Mouse (Mus musculus) limb, embryonic 15.5 days (tissue): ENCODE data around the gene Wfdc15b. TPM values are rescaled to one million over a fixed set of nuclear protein-coding genes. Genes with fewer than 3 reads are reported as not detected.
"Not testable (repeated sequence)": the region's sequence is repeated elsewhere in the genome, so short reads cannot be mapped to it uniquely, and the experiment has no call there.

Experiments
- ATAC-seq: fragments of 200-750 bp; cut with Nextera tagmentation; 2 replicates; pipeline ENCODE4 v1.8.0; 2017; ENCODE audit warnings: low read depth, moderate TSS enrichment; ENCODE audit not compliant: insufficient number of reproducible peaks, low FRiP score, low TSS enrichment
- H3K27ac ChIP-seq: fragments of 300-500 bp; sonication (generic); 2 replicates; pipeline ENCODE4 v1.5.1; 2015; ENCODE audit warnings: moderate library complexity, mild to moderate bottlenecking, inconsistent platforms
- H3K27me3 ChIP-seq: fragments of 300-500 bp; sonication (generic); 2 replicates; pipeline ENCODE4 v1.6.1; 2015; ENCODE audit warnings: inconsistent platforms
- H3K36me3 ChIP-seq: fragments of 300-500 bp; sonication (generic); 2 replicates; pipeline ENCODE4 v1.6.1; 2015; ENCODE audit warnings: inconsistent platforms
- H3K4me1 ChIP-seq: fragments of 300-500 bp; sonication (generic); 2 replicates; pipeline ENCODE4 v1.6.1; 2015; ENCODE audit warnings: inconsistent platforms
- H3K4me2 ChIP-seq: fragments of 300-500 bp; sonication (generic); 2 replicates; pipeline ENCODE4 v1.6.1; 2015; ENCODE audit warnings: mild to moderate bottlenecking, inconsistent platforms
- H3K4me3 ChIP-seq: fragments of 300-500 bp; sonication (generic); 2 replicates; pipeline ENCODE4 v1.5.1; 2015; ENCODE audit warnings: mild to moderate bottlenecking, inconsistent platforms
- H3K9ac ChIP-seq: fragments of 300-500 bp; sonication (generic); 2 replicates; pipeline ENCODE4 v1.6.1; 2015; ENCODE audit warnings: inconsistent platforms
- H3K9me3 ChIP-seq: fragments of 300-500 bp; sonication (generic); 2 replicates; pipeline ENCODE4 v1.6.1; 2016; ENCODE audit warnings: inconsistent platforms
- WGBS: fragments of 180-500 bp; shearing (Covaris S2); methylation state at CpG from one replicate; pipeline ENCODE4 v1.1.7; 2015; 5-methylcytosine and 5-hydroxymethylcytosine counted together
- polyA plus RNA-seq: library from polyadenylated mRNA; unstranded; fragments of >200 nt; fragmentation: Nextera tagmentation; extraction: Ambion mirVana; gene quantifications from 2 replicates; pipeline ENCODE4 v1.2.1, GENCODE M21; 2015

Wfdc15b gene
- polyA plus RNA-seq: not detected in 2 replicates

DNA sequence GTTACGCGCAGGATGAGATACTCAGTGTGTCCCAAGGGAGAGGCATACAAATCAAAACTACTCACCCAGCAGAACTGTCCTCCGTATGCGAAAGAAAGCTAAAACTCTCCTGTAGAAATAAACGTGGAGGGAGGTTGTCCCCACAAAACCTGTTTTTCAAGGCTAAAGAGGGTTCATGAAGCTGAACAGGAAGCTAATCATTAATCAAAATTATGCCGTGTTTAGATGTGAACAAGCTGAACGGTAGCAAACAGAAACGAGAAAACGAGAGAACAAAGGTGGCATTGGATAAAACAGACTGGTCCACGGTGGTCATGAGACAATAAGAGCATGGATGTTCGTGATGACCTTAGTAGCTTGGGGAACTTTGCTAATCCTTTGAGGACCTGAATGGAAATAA lies at the start of gene Wfdc15b:
Gene Wfdc15b (minus strand): TSS at position 139 of the 400 bp plus-strand sequence.
- no peaks in the 10 kb centered on the region for H3K36me3 ChIP-seq
- H3K27ac ChIP-seq: no peak within 1 kb of the TSS
- H3K4me3 ChIP-seq: no peak within 1 kb of the TSS
- H3K9ac ChIP-seq: no peak within 1 kb of the TSS
- no peaks in the 10 kb centered on the region for H3K27me3 ChIP-seq
- no peaks in the 10 kb centered on the region for H3K4me1 ChIP-seq
- ATAC-seq: no peak
- no peaks in the 10 kb centered on the region for H3K9me3 ChIP-seq
- 67% methylated on average over 11 of the region's 11 CpGs for WGBS
- H3K4me2 ChIP-seq: no peak within 1 kb of the TSS

DNA sequence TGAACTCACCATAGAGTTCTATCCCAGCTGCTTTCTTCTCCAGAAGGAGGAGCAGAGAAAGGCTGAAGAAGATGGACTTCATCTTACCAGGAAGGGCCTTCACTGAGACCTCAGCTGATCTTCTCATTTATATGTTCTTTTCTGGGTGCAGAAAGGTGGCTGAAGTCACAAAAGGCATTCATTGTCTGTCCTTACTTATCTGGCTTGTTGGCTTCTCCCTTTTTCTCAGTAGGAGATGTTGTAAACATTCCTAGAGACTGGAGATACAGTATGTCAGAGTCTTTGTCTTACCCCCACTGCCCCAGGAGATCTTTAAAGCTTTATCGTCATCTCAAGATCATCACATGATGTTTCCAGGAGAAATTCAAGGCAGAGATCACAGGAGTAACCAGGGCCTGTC lies 35.1 kb upstream of the Wfdc15b start, which contains the start of gene Svs3b:
Gene Svs3b (minus strand): TSS at position 101 of the 400 bp plus-strand sequence.
- H3K4me2 ChIP-seq, H3K27me3 ChIP-seq, H3K4me3 ChIP-seq, H3K9ac ChIP-seq, H3K9me3 ChIP-seq, ATAC-seq, H3K36me3 ChIP-seq, H3K27ac ChIP-seq, H3K4me1 ChIP-seq: not testable (repeated sequence)
- WGBS: 69% methylated on average over 1 of the region's 1 CpGs

DNA sequence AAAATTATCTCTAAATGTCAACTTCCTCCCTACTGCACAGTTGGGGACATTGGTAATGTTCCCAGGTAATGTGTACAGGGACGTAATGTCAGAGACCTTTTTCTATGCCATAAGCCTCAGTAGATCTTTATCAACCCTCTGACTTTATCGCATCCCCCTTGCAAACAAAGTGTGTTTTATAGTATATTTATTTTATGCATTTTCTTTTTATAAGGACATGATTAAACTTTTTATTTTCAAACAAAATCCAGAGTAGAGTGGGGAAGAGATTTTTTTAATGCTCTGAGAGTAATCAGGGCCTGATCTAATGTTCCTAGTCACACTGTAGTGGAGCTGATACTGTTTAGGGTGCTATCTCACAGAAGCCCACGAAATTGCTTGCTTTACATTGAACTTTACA lies 16.9 kb upstream of the Wfdc15b start, which contains the start of gene Svs2:
Gene Svs2 (minus strand): TSS at position 101 of the 400 bp plus-strand sequence.
- WGBS: 88% methylated on average over 3 of the region's 3 CpGs
- no peak within 1 kb of the TSS for H3K4me3 ChIP-seq
- ATAC-seq: no peak
- no peak within 1 kb of the TSS for H3K27ac ChIP-seq
- H3K36me3 ChIP-seq: no peaks in the 10 kb centered on the region
- no peaks in the 10 kb centered on the region for H3K4me1 ChIP-seq
- H3K4me2 ChIP-seq: no peak within 1 kb of the TSS
- H3K9ac ChIP-seq: no peak within 1 kb of the TSS
- H3K27me3 ChIP-seq: no peaks in the 10 kb centered on the region
- no peaks in the 10 kb centered on the region for H3K9me3 ChIP-seq

DNA sequence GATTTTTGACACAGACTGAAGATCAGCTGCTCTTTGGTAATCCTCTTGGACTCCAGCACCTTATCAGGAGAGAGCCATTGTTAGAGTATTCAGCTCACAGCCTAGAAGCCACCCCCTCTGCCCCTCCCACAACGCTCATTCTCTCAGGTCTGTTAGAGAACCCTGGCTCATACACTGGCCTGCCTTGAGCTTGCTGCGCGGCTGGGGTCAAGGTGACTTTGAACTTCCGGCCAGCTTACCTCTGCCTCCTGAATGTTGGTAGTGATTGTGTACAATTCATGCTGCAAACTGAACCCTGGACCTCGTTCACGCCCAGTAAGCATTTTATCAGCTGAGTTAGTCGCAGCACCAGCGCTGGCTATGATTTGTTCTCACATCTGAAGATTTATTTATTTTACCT lies 11.2 kb upstream of the Wfdc15b start:
- no peak overlapping the region for H3K4me3 ChIP-seq
- no peak overlapping the region for H3K9ac ChIP-seq
- WGBS: 83% methylated on average over 8 of the region's 8 CpGs
- no peaks in the 10 kb centered on the region for H3K27me3 ChIP-seq
- H3K4me1 ChIP-seq: no peaks in the 10 kb centered on the region
- no peak for ATAC-seq
- H3K9me3 ChIP-seq: no peaks in the 10 kb centered on the region
- H3K36me3 ChIP-seq: no peaks in the 10 kb centered on the region
- no peak overlapping the region for H3K4me2 ChIP-seq
- no peak overlapping the region for H3K27ac ChIP-seq

DNA sequence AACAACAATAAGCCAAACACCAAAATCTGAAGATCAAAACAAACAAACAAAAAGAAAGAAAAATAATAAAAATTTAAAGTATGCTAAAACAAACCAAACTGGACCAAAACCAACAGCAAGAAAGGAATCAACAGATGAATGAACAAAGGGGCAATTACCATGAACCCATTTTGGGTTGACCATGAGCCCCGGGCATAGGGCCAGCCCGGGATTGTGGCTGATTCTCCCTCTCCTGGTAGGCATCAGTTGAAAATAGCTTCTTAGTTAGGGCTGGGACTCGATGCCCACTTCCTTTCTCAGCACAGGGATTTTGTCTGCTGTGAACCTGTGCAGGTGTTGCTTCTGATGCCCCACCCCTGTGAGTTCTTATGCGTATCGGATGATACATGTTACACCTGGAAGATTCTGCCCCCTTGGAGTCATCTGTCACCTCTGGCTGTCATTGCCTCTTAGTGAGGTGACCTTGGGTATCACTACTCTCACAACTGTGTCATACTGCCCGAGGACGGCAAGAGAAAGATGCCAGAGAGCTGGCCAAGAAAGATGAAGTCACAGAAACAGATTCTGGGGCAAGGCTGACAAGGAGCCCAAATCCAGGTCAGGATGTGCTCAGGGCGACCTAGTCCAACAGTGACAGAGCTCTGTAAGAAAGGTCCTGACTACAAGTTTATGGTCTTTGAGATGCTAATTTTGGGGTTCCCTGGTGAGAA lies 7.1 kb upstream of the Wfdc15b start:
- no peaks in the 10 kb centered on the region for H3K9me3 ChIP-seq
- H3K9ac ChIP-seq: no peak overlapping the region
- no peaks in the 10 kb centered on the region for H3K36me3 ChIP-seq
- H3K27me3 ChIP-seq: no peaks in the 10 kb centered on the region
- ATAC-seq: no peak
- H3K4me2 ChIP-seq: no peak overlapping the region
- no peak overlapping the region for H3K4me3 ChIP-seq
- no peak overlapping the region for H3K27ac ChIP-seq
- no peaks in the 10 kb centered on the region for H3K4me1 ChIP-seq
- 85% methylated on average over 8 of the region's 8 CpGs for WGBS

DNA sequence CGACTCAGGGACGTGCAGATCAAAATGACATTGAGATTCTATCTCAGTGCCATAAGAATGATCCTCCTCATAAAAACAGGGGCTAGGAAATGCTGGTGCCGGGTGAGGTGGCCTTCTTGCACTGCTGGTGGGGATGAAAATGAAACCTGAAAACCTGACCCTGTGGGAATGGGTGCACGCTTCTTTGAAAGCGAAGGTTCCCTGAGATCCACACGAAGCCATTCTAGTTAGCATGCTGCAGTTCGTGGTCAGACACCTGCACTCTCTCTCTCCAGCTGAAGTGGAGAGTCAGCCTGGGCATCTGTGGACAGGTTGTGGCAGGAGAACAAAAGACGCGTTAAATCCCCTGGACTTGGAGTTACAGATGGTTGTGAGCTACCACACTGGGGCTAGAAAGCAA lies 2.2 kb downstream of the Wfdc15b start:
- 84% methylated on average over 9 of the region's 9 CpGs for WGBS
- H3K9ac ChIP-seq: no peak overlapping the region
- H3K27ac ChIP-seq: no peak overlapping the region
- no peak overlapping the region for H3K4me3 ChIP-seq
- no peaks in the 10 kb centered on the region for H3K4me1 ChIP-seq
- H3K4me2 ChIP-seq: no peak overlapping the region
- H3K27me3 ChIP-seq: no peaks in the 10 kb centered on the region
- H3K36me3 ChIP-seq: no peaks in the 10 kb centered on the region
- ATAC-seq: no peak
- no peaks in the 10 kb centered on the region for H3K9me3 ChIP-seq

DNA sequence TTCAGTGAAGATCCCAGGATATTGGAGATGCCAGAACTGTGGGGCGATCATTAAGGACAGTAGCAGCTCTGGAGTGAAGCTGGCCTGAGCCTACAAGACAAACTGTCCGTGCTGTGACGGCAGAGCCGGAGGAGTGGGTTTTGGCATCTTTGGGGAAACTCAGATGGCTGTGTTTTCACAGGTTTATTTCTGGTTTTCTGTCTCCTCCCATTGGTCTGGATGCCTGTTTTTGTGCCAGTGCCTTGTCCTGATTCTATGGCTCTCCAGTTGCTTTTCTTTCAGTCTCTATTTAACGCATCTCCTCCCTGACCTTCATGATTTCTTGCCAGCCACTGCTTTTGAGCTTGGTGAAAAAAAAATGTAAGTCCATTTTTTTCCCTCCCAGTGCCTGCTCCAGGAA lies 8.7 kb downstream of the Wfdc15b start:
- Histone ChIP-seq H3K9ac (no peak overlapping the region), H3K36me3 (no peaks in the 10 kb centered on the region), H3K9me3 (no peaks in the 10 kb centered on the region), H3K27me3 (no peaks in the 10 kb centered on the region), H3K4me2 (no peak overlapping the region), H3K4me3 (no peak overlapping the region), H3K27ac (no peak overlapping the region), H3K4me1 (no peaks in the 10 kb centered on the region)
- ATAC-seq: no peak
- WGBS: 88% methylated on average over 5 of the region's 5 CpGs

DNA sequence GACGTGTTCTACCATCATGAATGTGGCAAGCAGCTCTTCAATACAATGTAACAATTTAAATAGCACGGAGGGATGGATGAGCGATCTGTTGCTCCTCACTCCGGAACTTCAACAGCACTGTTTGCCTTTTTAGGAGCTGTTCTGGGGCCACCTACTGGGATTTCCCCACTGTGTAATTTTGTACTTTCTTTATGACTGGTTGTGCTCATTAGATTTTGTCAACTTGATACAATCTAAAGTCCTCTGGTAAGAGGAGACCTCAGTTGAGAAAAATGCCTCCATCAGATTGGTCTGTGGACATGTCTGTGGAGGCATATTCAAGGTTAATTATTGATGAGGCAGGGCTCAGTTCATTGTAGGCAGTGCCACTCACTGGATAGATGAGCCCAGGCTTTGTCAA lies 10.6 kb downstream of the Wfdc15b start:
- Histone ChIP-seq H3K36me3 (no peaks in the 10 kb centered on the region), H3K27me3 (no peaks in the 10 kb centered on the region), H3K4me3 (no peak overlapping the region), H3K9ac (no peak overlapping the region), H3K4me1 (no peaks in the 10 kb centered on the region), H3K9me3 (no peaks in the 10 kb centered on the region), H3K27ac (no peak overlapping the region), H3K4me2 (no peak overlapping the region)
- WGBS: 85% methylated on average over 4 of the region's 4 CpGs
- ATAC-seq: no peak

DNA sequence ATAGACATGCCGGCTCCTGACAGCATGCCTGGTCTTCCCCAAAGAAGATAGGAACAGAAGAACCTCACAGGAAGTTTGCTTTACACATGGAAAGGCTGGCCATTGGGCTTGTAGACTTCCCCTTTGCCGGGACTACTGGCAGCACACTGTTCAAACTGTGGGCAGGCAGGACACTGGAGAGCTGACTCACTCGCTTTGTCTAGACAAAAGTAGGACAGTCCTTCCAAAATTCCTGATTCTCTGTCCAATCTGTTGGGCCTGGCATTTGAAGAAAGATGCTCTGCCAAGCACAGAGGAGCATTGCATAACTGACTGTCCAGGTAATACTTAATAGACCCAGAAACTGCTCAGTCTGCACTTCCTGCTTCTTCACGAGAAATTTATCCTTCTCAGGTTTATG lies 14.8 kb downstream of the Wfdc15b start:
- no peak overlapping the region for H3K27ac ChIP-seq
- no peak for ATAC-seq

DNA sequence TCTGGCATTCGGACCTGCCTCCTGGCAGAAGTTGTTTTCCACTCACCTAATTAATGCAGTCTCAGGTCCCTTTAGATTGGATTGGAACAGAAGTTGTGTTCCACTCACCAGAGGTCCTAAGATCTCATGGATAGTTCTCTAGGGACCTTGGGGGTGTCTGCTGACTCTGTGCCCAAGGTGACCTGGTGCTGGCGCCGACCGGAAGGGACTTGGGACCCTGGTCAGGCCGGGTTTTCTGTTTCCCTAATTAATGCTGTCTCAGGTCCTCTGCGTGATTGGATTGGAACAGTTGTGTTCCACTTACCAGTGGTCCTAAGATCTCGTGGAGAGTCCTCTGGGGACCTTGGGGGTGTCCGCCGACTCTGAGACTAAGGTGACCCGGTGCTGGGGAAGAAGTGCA lies 15.4 kb downstream of the Wfdc15b start:
- not testable (repeated sequence) for H3K4me3 ChIP-seq, H3K9ac ChIP-seq, H3K27ac ChIP-seq, H3K4me1 ChIP-seq, H3K27me3 ChIP-seq, H3K9me3 ChIP-seq, H3K36me3 ChIP-seq, ATAC-seq, H3K4me2 ChIP-seq
- WGBS: 85% methylated on average over 10 of the region's 10 CpGs

More for the DNA sequence above, 14.8 kb downstream of the Wfdc15b start:
- WGBS: 77% methylated on average over 4 of the region's 4 CpGs
- Histone ChIP-seq H3K4me1 (no peaks in the 10 kb centered on the region), H3K4me3 (no peak overlapping the region), H3K4me2 (no peak overlapping the region), H3K9ac (no peak overlapping the region), H3K27me3 (no peaks in the 10 kb centered on the region), H3K36me3 (no peaks in the 10 kb centered on the region), H3K9me3 (no peaks in the 10 kb centered on the region)

DNA sequence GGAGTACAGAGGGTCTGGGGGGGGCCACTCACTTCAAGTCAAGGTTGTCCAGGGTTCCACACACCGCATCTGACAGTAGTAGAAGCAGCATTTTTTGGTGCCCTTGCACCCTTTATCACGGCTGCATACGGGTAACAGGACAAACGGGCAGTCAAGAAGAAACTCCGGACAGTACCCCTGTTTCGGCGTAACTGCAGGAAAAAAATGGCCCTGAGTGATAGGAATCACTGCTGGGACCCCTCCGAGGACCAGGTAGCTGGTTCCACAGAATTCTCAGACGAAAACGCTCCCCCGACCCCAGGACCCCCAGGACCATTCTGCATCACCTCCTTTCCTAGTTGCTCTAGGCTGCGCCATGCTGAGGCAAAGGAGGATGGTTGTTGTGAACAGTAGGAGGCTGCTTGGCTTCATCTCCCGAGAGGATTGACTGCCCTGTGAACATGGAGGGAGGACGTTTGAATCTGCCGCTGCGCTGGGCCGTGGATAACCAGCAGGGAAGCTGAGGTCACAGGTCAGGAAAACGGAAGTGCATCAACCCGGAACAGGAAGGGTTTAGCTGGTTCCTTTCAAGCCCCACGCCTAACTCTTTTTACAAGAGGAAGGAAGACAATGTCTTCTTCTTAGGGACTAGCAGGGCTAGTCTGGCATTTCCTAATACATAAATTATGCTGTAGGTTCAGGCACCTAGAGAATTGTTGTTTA lies 21.7 kb downstream of the Wfdc15b start, which contains the start of gene Wfdc15a:
Gene Wfdc15a (minus strand): TSS at position 505 of the 702 bp plus-strand sequence.
- H3K9ac ChIP-seq: no peak within 1 kb of the TSS
- H3K27ac ChIP-seq: no peak within 1 kb of the TSS
- no peaks in the 10 kb centered on the region for H3K9me3 ChIP-seq
- H3K4me1 ChIP-seq: no peaks in the 10 kb centered on the region
- no peak within 1 kb of the TSS for H3K4me3 ChIP-seq
- no peak within 1 kb of the TSS for H3K4me2 ChIP-seq
- H3K36me3 ChIP-seq: no peaks in the 10 kb centered on the region
- WGBS: 81% methylated on average over 20 of the region's 20 CpGs
- no peaks in the 10 kb centered on the region for H3K27me3 ChIP-seq
- ATAC-seq: no peak

DNA sequence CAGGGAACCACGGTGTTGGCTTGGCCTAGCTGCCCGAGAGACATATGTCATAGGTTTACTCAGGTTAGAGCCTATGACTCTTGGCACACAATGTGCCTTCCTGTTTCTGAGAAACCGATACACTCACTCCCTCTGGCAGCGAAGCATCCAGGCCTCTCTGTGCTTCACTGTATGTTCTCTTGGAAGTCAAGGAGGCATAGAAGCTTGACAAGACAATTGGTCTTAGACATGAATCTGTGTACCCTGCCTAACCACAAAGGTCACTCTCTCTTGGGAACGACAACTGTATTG lies 24.8 kb downstream of the Wfdc15b start:
- no peaks in the 10 kb centered on the region for H3K9me3 ChIP-seq
- H3K4me3 ChIP-seq: no peak overlapping the region
- no peak for ATAC-seq
- H3K27ac ChIP-seq: no peak overlapping the region
- H3K4me2 ChIP-seq: no peak overlapping the region
- no peaks in the 10 kb centered on the region for H3K27me3 ChIP-seq
- no peaks in the 10 kb centered on the region for H3K36me3 ChIP-seq
- H3K4me1 ChIP-seq: no peaks in the 10 kb centered on the region
- WGBS: 74% methylated on average over 5 of the region's 5 CpGs
- H3K9ac ChIP-seq: no peak overlapping the region
